Mouse (Mus musculus): ENCODE measurements around the gene Xbp1. TPM values are rescaled to one million over a fixed set of nuclear protein-coding genes. Genes with fewer than 3 reads are reported as not detected.
"Not testable (repeated sequence)": the region's sequence is repeated elsewhere in the genome, so short reads cannot be mapped to it uniquely, and the experiment has no call there.

Xbp1 gene
- polyA plus RNA-seq, 1 experiment from 2014 or later = 161 TPM

DNA sequence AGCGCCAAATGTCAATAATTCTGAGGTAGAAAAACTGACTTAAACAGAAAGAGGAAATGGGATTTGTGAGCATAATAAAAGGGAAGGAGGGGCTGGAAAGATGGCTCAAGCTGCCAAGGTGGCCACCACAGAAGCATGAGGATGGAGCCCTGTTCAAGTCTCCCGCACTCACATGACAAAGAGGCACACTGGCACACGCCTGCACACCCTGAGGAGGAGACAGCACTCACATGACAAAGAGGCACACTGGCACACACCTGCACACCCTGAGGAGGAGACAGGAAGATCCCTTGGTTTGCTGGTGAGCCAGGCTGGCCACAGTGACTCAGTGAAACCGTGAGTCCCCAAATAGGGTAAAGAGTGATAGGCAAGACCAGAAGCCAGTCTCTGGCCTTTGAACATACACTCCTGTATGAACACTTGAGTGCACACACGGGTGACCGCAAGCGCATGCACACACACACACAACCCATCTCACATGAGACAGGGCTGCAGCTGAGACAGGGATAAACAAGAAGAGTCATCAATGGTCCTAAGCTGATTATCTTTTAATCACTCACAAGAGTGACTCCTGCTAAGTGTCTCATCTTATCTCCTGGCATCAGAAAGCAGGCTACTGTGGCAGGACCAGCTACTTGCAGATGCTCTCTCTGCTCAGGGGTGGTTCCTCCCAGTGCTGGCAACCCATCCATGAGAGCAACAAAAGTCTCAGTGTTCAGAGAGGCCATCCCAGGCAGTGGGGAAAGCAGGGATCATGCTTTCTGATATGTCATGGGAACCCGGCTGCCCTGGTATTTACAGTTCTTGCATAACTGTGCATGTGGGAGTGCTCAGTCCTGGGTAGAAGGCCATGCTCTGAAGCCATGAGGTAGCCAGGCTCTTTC, 11.0 kb upstream of the Xbp1 start:
- WGBS = 86% methylated on average over 8 of the region's 8 CpGs
- H3K27ac ChIP-seq (replicated peaks; ENCODE audit: low read depth, low read length) = no peak overlapping the region
- no peak for DNase-seq (ENCODE audit: low spot score)

DNA sequence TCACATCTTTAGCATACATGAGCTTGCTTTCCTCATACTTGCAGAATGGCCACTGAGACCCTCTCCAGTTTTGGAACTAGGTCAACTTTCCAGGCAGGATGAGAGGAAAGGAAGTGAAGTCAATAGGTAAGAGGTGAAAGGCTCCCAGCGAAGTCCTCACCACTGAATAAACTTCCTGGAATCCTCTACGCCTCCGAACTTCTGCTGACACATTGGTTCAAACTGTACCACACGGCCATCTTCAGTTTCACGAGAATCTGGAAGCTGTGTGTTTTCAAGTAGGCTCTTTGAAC, 10.4 kb upstream of the Xbp1 start:
- WGBS = 78% methylated on average over 5 of the region's 5 CpGs
- H3K9me3 ChIP-seq (replicated peaks; ENCODE audit: control insufficient read depth, low read length) = no peaks in the 10 kb centered on the region

More for the DNA sequence above, 11.0 kb upstream of the Xbp1 start:
- Histone ChIP-seq H3K4me2 (ENCODE audit: low read depth, low read length) (no peak overlapping the region), H3K4me3 (ENCODE audit: low read depth, low read length) (no peak overlapping the region), H3K9me3 (replicated peaks; ENCODE audit: control insufficient read depth, low read length) (no peaks in the 10 kb centered on the region), H3K4me1 (ENCODE audit: control insufficient read depth, insufficient read depth, low read length) (0 out of 2 replicates have a peak, but pooled peaks cover 2% of the 10 kb centered on the region), H3K9ac (replicated peaks; ENCODE audit: low read length) (no peak overlapping the region), H3K27me3 (ENCODE audit: control insufficient read depth, insufficient read depth, low read length) (no peaks in the 10 kb centered on the region), H3K36me3 (replicated peaks; ENCODE audit: control insufficient read depth, insufficient read depth, low read depth, low read length) (no peaks in the 10 kb centered on the region)
- ATAC-seq (replicated peaks; ENCODE audit: insufficient number of reproducible peaks, low FRiP score, low TSS enrichment, low read depth) = no peak

DNA sequence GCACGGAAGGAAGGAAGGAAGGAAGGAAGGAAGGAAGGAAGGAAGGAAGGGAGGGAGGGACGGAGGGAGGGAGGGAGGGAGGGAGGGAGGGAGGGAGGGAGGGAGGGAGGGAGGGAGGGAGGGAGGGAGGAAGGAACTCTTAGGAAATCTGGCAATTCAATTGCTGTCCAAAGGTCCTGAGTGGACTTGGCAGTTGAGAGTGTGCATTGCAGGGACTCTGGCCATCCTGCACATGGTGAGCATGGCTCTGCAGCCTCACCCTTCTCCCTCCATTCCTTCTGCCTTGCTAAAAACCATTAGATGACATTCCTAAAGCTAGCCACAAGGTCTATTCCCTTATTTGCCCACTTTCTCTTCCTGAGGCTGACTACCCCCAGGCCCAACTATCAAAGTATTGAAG, 9.8 kb upstream of the Xbp1 start:
- not testable (repeated sequence) for H3K4me1 ChIP-seq (ENCODE audit: control insufficient read depth, insufficient read depth, low read length); H3K27ac ChIP-seq (replicated peaks; ENCODE audit: low read depth, low read length); H3K9ac ChIP-seq (replicated peaks; ENCODE audit: low read length); DNase-seq (ENCODE audit: low spot score); ATAC-seq (replicated peaks; ENCODE audit: insufficient number of reproducible peaks, low FRiP score, low TSS enrichment, low read depth); H3K9me3 ChIP-seq (replicated peaks; ENCODE audit: control insufficient read depth, low read length); H3K4me3 ChIP-seq (ENCODE audit: low read depth, low read length); H3K36me3 ChIP-seq (replicated peaks; ENCODE audit: control insufficient read depth, insufficient read depth, low read depth, low read length); H3K4me2 ChIP-seq (ENCODE audit: low read depth, low read length); H3K27me3 ChIP-seq (ENCODE audit: control insufficient read depth, insufficient read depth, low read length)
- whole genome bisulfite sequencing = no CpG with 5 or more reads among the region's 2 CpGs

More for the DNA sequence above, 10.4 kb upstream of the Xbp1 start:
- no peak for DNase-seq (ENCODE audit: low spot score)
- H3K36me3 ChIP-seq (replicated peaks; ENCODE audit: control insufficient read depth, insufficient read depth, low read depth, low read length) = no peaks in the 10 kb centered on the region
- no peaks in the 10 kb centered on the region for H3K27me3 ChIP-seq (ENCODE audit: control insufficient read depth, insufficient read depth, low read length)
- H3K27ac ChIP-seq (replicated peaks; ENCODE audit: low read depth, low read length) = no peak overlapping the region
- H3K4me3 ChIP-seq (ENCODE audit: low read depth, low read length) = no peak overlapping the region
- H3K4me1 ChIP-seq (ENCODE audit: control insufficient read depth, insufficient read depth, low read length) = 0 out of 2 replicates have a peak, but pooled peaks cover 2% of the 10 kb centered on the region
- H3K4me2 ChIP-seq (ENCODE audit: low read depth, low read length) = no peak overlapping the region
- ATAC-seq (replicated peaks; ENCODE audit: insufficient number of reproducible peaks, low FRiP score, low TSS enrichment, low read depth) = no peak
- no peak overlapping the region for H3K9ac ChIP-seq (replicated peaks; ENCODE audit: low read length)

DNA sequence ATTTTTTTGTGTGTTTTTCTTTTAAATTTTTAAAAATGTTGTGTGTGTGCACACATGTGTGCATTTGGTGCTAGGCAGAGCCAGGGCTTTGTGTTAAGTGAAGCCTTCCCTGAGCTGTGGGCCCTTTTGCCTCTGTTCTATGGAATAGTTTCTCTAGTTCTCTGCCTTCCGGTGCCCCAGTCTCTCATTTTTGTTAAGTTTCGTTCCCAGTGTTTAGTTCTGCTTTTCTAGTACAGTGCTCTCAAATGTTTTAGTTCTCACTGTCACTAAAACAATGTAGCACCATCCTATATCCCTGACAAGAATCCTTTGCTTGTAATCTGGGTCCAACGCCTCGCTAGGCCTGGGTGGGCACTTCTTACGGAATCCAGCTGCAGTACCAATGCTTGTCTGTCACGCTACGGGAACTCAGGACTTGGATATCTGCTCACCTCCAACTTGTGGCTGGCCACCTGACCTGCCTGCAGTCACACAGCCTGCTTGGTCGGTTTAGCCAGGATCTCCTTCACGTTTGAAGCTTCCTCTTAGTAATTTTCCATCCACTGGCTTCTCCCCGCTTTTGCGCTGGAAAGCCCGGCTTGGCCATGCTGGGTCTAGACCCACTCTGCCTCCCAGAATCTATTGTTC, 8.2 kb upstream of the Xbp1 start:
- 78% methylated on average over 12 of the region's 12 CpGs for WGBS
- no peak overlapping the region for H3K27ac ChIP-seq (replicated peaks; ENCODE audit: low read depth, low read length)

DNA sequence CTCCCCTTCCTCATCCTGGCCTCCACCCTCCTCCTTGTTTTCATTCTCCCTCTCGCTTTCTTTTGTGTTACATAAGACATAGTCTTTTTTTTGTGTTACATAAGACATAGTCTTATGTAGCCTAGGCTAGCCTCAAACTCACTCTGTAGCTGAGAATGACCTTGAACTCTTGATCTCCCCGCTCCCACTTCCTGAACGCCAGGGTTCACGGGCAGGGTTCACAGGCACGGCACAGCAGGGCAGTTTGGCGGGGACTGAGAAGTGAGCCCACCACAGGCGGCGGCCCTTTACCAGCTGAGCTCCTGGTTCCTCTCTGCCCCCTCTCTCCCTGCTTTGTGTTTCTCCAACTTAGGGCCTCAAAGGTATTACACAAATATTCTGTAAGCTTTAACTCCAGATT, 7.5 kb upstream of the Xbp1 start:
- DNase-seq (ENCODE audit: low spot score) = no peak
- H3K4me3 ChIP-seq (ENCODE audit: low read depth, low read length) = no peak overlapping the region
- no peak for ATAC-seq (replicated peaks; ENCODE audit: insufficient number of reproducible peaks, low FRiP score, low TSS enrichment, low read depth)
- no peaks in the 10 kb centered on the region for H3K27me3 ChIP-seq (ENCODE audit: control insufficient read depth, insufficient read depth, low read length)
- no peaks in the 10 kb centered on the region for H3K4me1 ChIP-seq (ENCODE audit: control insufficient read depth, insufficient read depth, low read length)
- H3K9ac ChIP-seq (replicated peaks; ENCODE audit: low read length) = no peak overlapping the region
- H3K9me3 ChIP-seq (replicated peaks; ENCODE audit: control insufficient read depth, low read length) = no peaks in the 10 kb centered on the region
- no peak overlapping the region for H3K27ac ChIP-seq (replicated peaks; ENCODE audit: low read depth, low read length)
- no peaks in the 10 kb centered on the region for H3K36me3 ChIP-seq (replicated peaks; ENCODE audit: control insufficient read depth, insufficient read depth, low read depth, low read length)
- WGBS = 87% methylated on average over 8 of the region's 8 CpGs
- H3K4me2 ChIP-seq (ENCODE audit: low read depth, low read length) = no peak overlapping the region

More for the DNA sequence above, 8.2 kb upstream of the Xbp1 start:
- H3K4me2 ChIP-seq (ENCODE audit: low read depth, low read length) = no peak overlapping the region
- no peaks in the 10 kb centered on the region for H3K4me1 ChIP-seq (ENCODE audit: control insufficient read depth, insufficient read depth, low read length)
- H3K9me3 ChIP-seq (replicated peaks; ENCODE audit: control insufficient read depth, low read length) = no peaks in the 10 kb centered on the region
- no peaks in the 10 kb centered on the region for H3K27me3 ChIP-seq (ENCODE audit: control insufficient read depth, insufficient read depth, low read length)
- DNase-seq (ENCODE audit: low spot score) (no peak), ATAC-seq (replicated peaks; ENCODE audit: insufficient number of reproducible peaks, low FRiP score, low TSS enrichment, low read depth) (no peak)
- no peak overlapping the region for H3K9ac ChIP-seq (replicated peaks; ENCODE audit: low read length)
- no peak overlapping the region for H3K4me3 ChIP-seq (ENCODE audit: low read depth, low read length)
- H3K36me3 ChIP-seq (replicated peaks; ENCODE audit: control insufficient read depth, insufficient read depth, low read depth, low read length) = no peaks in the 10 kb centered on the region

DNA sequence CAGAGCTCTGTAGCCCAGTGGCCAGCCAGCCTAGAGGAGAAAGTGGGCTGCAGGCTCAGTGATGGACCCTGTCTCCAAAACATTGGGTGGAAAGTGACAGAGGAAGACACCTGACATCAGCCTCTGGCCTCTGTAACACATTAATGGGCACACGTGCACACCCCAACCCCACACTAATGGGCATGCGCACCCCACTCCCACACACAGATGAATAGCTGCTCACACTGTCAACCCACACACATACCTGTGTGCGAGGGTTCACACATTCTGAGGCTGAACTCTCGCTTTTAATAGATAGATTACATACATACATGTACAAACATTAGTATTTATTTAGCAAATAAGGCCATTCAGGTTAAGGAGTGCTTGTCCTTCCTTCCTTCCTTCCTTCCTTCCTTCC, 6.4 kb upstream of the Xbp1 start:
- no peaks in the 10 kb centered on the region for H3K9me3 ChIP-seq (replicated peaks; ENCODE audit: control insufficient read depth, low read length)
- no peak overlapping the region for H3K4me2 ChIP-seq (ENCODE audit: low read depth, low read length)
- no peak for DNase-seq (ENCODE audit: low spot score)
- H3K4me1 ChIP-seq (ENCODE audit: control insufficient read depth, insufficient read depth, low read length) = no peaks in the 10 kb centered on the region
- H3K9ac ChIP-seq (replicated peaks; ENCODE audit: low read length) = no peak overlapping the region
- no peak overlapping the region for H3K27ac ChIP-seq (replicated peaks; ENCODE audit: low read depth, low read length)
- WGBS = 88% methylated on average over 4 of the region's 4 CpGs
- H3K27me3 ChIP-seq (ENCODE audit: control insufficient read depth, insufficient read depth, low read length) = no peaks in the 10 kb centered on the region
- no peak for ATAC-seq (replicated peaks; ENCODE audit: insufficient number of reproducible peaks, low FRiP score, low TSS enrichment, low read depth)
- no peak overlapping the region for H3K4me3 ChIP-seq (ENCODE audit: low read depth, low read length)
- H3K36me3 ChIP-seq (replicated peaks; ENCODE audit: control insufficient read depth, insufficient read depth, low read depth, low read length) = no peaks in the 10 kb centered on the region

DNA sequence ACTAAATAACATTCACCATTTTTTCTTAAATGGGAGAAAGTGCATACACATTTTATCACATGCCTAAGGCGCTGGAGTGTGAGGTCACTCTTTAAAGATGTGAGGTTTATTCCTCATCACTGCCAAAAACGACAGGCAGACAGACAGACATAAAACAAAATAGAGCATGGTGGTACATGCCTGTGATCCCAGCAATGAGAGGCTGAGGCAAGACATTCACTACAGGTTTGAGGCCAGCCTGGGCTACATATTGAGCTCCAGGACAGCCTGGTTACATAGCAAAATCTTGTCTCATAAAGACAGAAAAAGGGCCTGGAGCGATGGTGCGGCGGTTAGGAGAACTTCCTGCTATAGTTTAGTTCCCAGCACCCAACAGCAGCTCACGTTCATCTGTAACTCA, 5.3 kb upstream of the Xbp1 start:
- Histone ChIP-seq H3K27me3 (ENCODE audit: control insufficient read depth, insufficient read depth, low read length) (no peaks in the 10 kb centered on the region), H3K4me3 (ENCODE audit: low read depth, low read length) (no peak overlapping the region), H3K4me2 (ENCODE audit: low read depth, low read length) (no peak overlapping the region), H3K9me3 (replicated peaks; ENCODE audit: control insufficient read depth, low read length) (no peaks in the 10 kb centered on the region), H3K9ac (replicated peaks; ENCODE audit: low read length) (no peak overlapping the region), H3K4me1 (ENCODE audit: control insufficient read depth, insufficient read depth, low read length) (no peaks in the 10 kb centered on the region), H3K27ac (replicated peaks; ENCODE audit: low read depth, low read length) (no peak overlapping the region), H3K36me3 (replicated peaks; ENCODE audit: control insufficient read depth, insufficient read depth, low read depth, low read length) (no peaks in the 10 kb centered on the region)
- ATAC-seq (replicated peaks; ENCODE audit: insufficient number of reproducible peaks, low FRiP score, low TSS enrichment, low read depth) = no peak
- 79% methylated on average over 6 of the region's 6 CpGs for WGBS
- DNase-seq (ENCODE audit: low spot score) = no peak

DNA sequence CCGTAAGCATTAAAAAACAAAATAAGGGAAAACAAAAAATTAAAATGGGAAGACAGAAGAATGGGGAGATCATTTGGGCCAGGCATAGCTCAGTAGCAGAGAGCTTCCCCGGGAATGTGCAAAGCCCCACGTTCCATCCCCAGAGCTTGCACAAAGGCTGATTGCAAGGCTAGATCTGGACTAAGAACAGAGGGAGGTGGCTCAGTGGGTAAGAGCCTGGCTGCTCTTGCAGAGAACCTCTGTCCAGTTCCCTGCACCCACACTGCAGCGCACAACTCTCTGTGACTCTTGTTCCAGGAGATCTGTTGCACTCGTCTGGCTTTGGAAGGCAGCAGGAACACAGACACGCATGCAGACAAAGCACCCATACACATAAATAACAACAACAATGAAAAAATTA, 4.8 kb upstream of the Xbp1 start:
- Histone ChIP-seq H3K27ac (replicated peaks; ENCODE audit: low read depth, low read length) (no peak overlapping the region), H3K4me3 (ENCODE audit: low read depth, low read length) (no peak overlapping the region), H3K9ac (replicated peaks; ENCODE audit: low read length) (no peak overlapping the region), H3K27me3 (ENCODE audit: control insufficient read depth, insufficient read depth, low read length) (no peaks in the 10 kb centered on the region), H3K4me1 (ENCODE audit: control insufficient read depth, insufficient read depth, low read length) (no peaks in the 10 kb centered on the region), H3K36me3 (replicated peaks; ENCODE audit: control insufficient read depth, insufficient read depth, low read depth, low read length) (no peaks in the 10 kb centered on the region), H3K4me2 (ENCODE audit: low read depth, low read length) (no peak overlapping the region), H3K9me3 (replicated peaks; ENCODE audit: control insufficient read depth, low read length) (no peaks in the 10 kb centered on the region)
- DNase-seq (ENCODE audit: low spot score) = no peak
- ATAC-seq (replicated peaks; ENCODE audit: insufficient number of reproducible peaks, low FRiP score, low TSS enrichment, low read depth) = no peak
- WGBS = 78% methylated on average over 6 of the region's 6 CpGs
